11 mouse cellular contexts compared by ENCODE assay signal in genomic region chr11:44951506-44951905, GRCm38 (mm10).
"Had no signal": no experiment of that assay in that cellular context is flagged by ENCODE, and none has a peak within 500 bp of the region (broad histone marks: within the 10 kb centered on the region; RNA-seq: fewer than 3 reads in every experiment).

No protein-coding gene starts in this region.

- H3K4me1 ChIP-seq: limb, embryonic 12.5 days; liver, embryonic 13.5 days; midbrain, embryonic 10.5 days; neural tube, embryonic 12.5 days had no signal

- DNase-seq: kidney, postnatal 14 days; liver; liver, embryonic 13.5 days; liver, postnatal 0 days; midbrain, embryonic 14.5 days; thymus, postnatal 4 days had no signal

- H3K9ac ChIP-seq: limb, embryonic 12.5 days; liver, embryonic 13.5 days; liver, postnatal 0 days; neural tube, embryonic 12.5 days had no signal

- H3K4me3 ChIP-seq: left cerebral cortex, adult 2 months; limb, embryonic 12.5 days; liver, embryonic 13.5 days; midbrain, embryonic 10.5 days; neural tube, embryonic 12.5 days had no signal

- H3K27ac ChIP-seq: left cerebral cortex, adult 2 months; limb, embryonic 12.5 days; liver, embryonic 13.5 days; midbrain, embryonic 10.5 days; neural tube, embryonic 12.5 days; stomach, postnatal 0 days had no signal

- H3K9me3 ChIP-seq: limb, embryonic 12.5 days; liver, embryonic 13.5 days; midbrain, embryonic 10.5 days; neural tube, embryonic 12.5 days had no signal

- H3K36me3 ChIP-seq: limb, embryonic 12.5 days; liver, embryonic 13.5 days; midbrain, embryonic 10.5 days; neural tube, embryonic 12.5 days had no signal

- H3K27me3 ChIP-seq: liver, embryonic 13.5 days; neural tube, embryonic 12.5 days had no signal

- ATAC-seq: liver, postnatal 0 days had no signal

- H3K4me2 ChIP-seq: limb, embryonic 12.5 days; liver, embryonic 13.5 days; neural tube, embryonic 12.5 days had no signal
